Mouse (Mus musculus) forebrain, embryonic 10.5 days (tissue): Measurements from ENCODE around the gene Krtdap. TPM values are rescaled to one million over a fixed set of nuclear protein-coding genes. Genes with fewer than 3 reads are reported as not detected.

ENCODE experiments used
- DNase-seq: peaks from one replicate; pipeline ENCODE4 v3.0.0-alpha.2; 2017; ENCODE audit warnings: low spot score; ENCODE audit errors: extremely low spot score
- H3K27ac ChIP-seq: fragments of 300-500 bp; sonication (generic); 2 replicates; pipeline ENCODE4 v1.5.1; 2016; ENCODE audit warnings: mild to moderate bottlenecking
- H3K27me3 ChIP-seq: fragments of 300-500 bp; sonication (generic); 2 replicates; pipeline ENCODE4 v1.6.1; 2016; ENCODE audit warnings: mild to moderate bottlenecking; ENCODE audit not compliant: poor library complexity, severe bottlenecking
- H3K36me3 ChIP-seq: fragments of 300-500 bp; sonication (generic); replicated peaks from 2 replicates; pipeline ENCODE4 v1.6.1; 2016; ENCODE audit warnings: mild to moderate bottlenecking, moderate library complexity
- H3K4me1 ChIP-seq: fragments of 300-500 bp; sonication (generic); 2 replicates; pipeline ENCODE4 v1.6.1; 2016
- H3K4me3 ChIP-seq: fragments of 300-500 bp; sonication (generic); 2 replicates; pipeline ENCODE4 v1.5.1; 2016; ENCODE audit warnings: mild to moderate bottlenecking, moderate library complexity
- H3K9me3 ChIP-seq: fragments of 300-500 bp; sonication (generic); 2 replicates; pipeline ENCODE4 v1.6.1; 2016; ENCODE audit warnings: mild to moderate bottlenecking, moderate library complexity
- WGBS: fragments of 180-500 bp; shearing (Covaris S2); methylation state at CpG from one replicate; pipeline ENCODE4 v1.1.7; 2016; 5-methylcytosine and 5-hydroxymethylcytosine counted together
- polyA plus RNA-seq: library from polyadenylated mRNA; unstranded; fragments of >200 nt; fragmentation: Nextera tagmentation; extraction: Ambion mirVana; gene quantifications from 2 replicates; pipeline ENCODE4 v1.2.1, GENCODE M21; 2016

Gene Krtdap
- polyA plus RNA-seq, 1 experiment from 2014 or later: not detected

DNA sequence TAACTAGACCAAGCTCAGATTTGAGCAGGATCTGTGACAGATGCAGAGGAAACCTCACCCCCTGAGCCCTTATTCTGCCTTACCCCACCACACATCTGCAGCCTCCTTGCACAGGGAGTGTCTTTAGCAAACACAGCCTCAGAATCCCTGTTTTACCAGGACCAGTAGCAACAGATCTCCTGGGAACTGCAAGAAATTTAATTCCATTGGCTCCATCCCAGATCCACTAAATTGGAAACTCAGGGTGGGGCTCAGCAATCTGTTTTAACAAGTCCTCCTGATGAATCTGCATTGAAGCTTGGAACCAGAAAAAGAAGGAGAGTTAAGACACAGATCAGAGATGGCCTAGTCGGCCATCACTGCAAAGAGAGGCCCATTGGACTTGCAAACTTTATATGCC lies 9.1 kb downstream of the Krtdap start:
- Histone ChIP-seq H3K36me3 (no peaks in the 10 kb centered on the region), H3K4me3 (no peak overlapping the region), H3K9me3 (peaks cover 12% of the 10 kb centered on the region), H3K27ac (no peak overlapping the region), H3K4me1 (no peaks in the 10 kb centered on the region), H3K27me3 (no peaks in the 10 kb centered on the region)
- WGBS: 91% methylated on average over 1 of the region's 1 CpGs
- no peak for DNase-seq

- Histone ChIP-seq H3K27ac (no peak overlapping the region), H3K4me3 (no peak overlapping the region), H3K36me3 (no peaks in the 10 kb centered on the region), H3K9me3 (peaks cover 15% of the 10 kb centered on the region), H3K27me3 (no peaks in the 10 kb centered on the region), H3K4me1 (no peaks in the 10 kb centered on the region)
- no peak for DNase-seq
Observed at GRCm38 (mm10) chr7:30800653-30801052, 13.0 kb downstream of the Krtdap start.

DNA sequence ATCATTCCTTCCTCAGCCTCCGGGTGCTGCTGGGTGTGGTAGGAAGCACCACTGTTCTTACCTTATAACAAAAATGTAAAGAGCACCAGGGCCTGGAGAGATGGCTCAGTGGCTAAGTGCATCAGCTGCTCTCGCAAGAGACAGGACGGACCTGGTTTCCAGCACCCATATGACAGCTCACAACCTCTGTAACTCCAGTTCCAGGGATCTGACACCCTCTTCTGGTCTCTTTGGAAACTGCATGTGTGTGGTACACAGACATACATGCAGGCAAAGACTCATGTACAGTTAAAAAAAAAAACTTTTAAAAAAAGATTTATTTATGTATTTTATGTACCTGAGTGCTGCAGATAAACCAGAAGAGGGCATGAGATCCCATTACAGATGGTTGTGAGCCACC lies 15.6 kb downstream of the Krtdap start:
- Histone ChIP-seq H3K4me3 (no peak overlapping the region), H3K27ac (no peak overlapping the region), H3K4me1 (no peaks in the 10 kb centered on the region), H3K27me3 (no peaks in the 10 kb centered on the region), H3K9me3 (peaks cover 15% of the 10 kb centered on the region), H3K36me3 (no peaks in the 10 kb centered on the region)
- DNase-seq: no peak
- 94% methylated on average over 3 of the region's 3 CpGs for WGBS

GRCm38 (mm10) chr7:30804026-30804715 lies 16.5 kb downstream of the Krtdap start:
- Histone ChIP-seq H3K27me3 (no peaks in the 10 kb centered on the region), H3K9me3 (peaks cover 15% of the 10 kb centered on the region), H3K27ac (no peak overlapping the region), H3K4me1 (no peaks in the 10 kb centered on the region), H3K4me3 (no peak overlapping the region), H3K36me3 (no peaks in the 10 kb centered on the region)
- no peak for DNase-seq
- 91% methylated on average over 9 of the region's 9 CpGs for WGBS

DNA sequence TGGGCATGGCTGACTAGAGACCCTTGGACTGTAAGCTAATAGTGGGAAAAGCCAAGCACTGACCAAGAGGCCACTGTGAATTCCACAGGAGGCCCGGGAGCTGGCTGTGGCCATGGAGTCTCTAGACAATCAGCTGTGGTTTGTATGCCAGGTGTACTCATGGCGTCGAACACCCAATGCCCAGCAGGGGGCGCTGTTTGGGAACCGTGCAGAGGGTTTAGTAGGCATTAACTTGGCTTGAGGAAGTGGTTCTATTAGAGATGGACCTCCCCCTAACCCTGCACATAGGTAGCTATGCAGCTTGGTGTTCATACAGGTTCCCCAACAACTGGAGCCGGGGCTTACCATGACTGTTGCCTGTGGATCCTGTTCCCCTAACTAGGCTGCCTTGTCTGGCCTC lies 18.2 kb downstream of the Krtdap start:
- no peak for DNase-seq
- Histone ChIP-seq H3K27me3 (no peaks in the 10 kb centered on the region), H3K4me1 (no peaks in the 10 kb centered on the region), H3K4me3 (no peak overlapping the region), H3K27ac (no peak overlapping the region), H3K36me3 (no peaks in the 10 kb centered on the region), H3K9me3 (peaks cover 3% of the 10 kb centered on the region; the same call in 1 of the 2 replicates)
- WGBS: 43% methylated on average over 6 of the region's 6 CpGs

GRCm38 (mm10) chr7:30810319-30810718 lies 22.6 kb downstream of the Krtdap start:
- no peaks in the 10 kb centered on the region for H3K27me3 ChIP-seq
- no peak overlapping the region for H3K4me3 ChIP-seq
- no peak overlapping the region for H3K27ac ChIP-seq
- H3K4me1 ChIP-seq: peaks cover 6% of the 10 kb centered on the region; the same call in 1 of the 2 replicates
- 56% methylated on average over 6 of the region's 6 CpGs for WGBS
- DNase-seq: no peak
- H3K36me3 ChIP-seq: no peaks in the 10 kb centered on the region
- H3K9me3 ChIP-seq: no peaks in the 10 kb centered on the region

DNA sequence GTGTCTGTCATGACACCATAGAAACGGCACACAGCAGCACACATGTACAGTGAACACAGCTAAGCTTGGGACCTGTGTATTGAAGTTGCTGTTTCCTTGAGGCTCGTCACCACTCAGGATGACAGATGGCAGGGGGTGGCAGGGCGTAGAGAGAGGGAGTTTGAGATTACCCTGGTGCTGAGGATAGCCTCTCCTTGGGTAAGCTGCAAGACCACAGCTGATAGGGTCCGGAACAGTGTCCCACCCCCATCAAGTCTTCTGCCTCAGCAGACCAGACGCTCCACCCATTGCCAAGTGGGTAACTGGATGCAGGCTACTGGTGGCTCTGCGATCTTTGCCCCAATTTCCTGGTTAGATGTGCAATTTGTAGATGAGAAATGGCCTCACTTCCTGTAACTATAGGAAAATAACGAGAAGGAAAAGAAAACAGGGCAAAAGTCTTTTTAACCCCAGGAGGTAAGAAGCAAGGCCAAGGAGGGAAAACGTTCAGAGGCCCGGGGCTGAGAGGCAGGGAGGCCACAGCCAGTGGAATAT lies 24.1 kb downstream of the Krtdap start:
- 74% methylated on average over 9 of the region's 9 CpGs for WGBS
- Histone ChIP-seq H3K4me3 (no peak overlapping the region), H3K4me1 (peaks cover 6% of the 10 kb centered on the region; the same call in 1 of the 2 replicates), H3K9me3 (no peaks in the 10 kb centered on the region), H3K27me3 (no peaks in the 10 kb centered on the region), H3K36me3 (no peaks in the 10 kb centered on the region), H3K27ac (0 out of 2 replicates have a peak overlapping the region, but pooled peaks have one; percentile 8)
- DNase-seq: no peak

DNA sequence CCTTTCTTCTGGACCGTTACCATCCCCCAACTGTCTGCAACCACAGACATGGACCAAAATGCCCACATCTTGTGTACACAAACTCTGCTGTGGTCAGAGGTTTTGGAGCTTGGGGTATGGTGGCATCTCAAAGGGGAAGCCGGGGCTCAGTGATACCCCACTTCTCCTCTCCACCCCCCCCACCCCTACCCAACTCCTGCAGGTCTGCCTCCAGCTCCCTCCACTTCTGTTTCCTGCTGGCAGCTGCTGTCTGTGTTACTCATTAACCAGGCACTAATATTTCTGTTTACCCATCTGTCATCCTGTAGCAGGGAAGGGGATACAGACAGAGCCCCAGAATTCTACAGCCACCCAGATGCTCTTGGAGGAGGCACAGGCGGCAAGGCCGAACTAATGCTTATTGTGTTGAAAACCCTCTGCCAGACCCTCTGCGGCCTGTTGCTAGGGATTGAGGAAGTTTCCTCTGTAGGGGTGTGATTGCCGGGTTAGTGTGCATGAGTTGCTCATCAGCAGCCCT lies 24.7 kb downstream of the Krtdap start:
- Histone ChIP-seq H3K27me3 (no peaks in the 10 kb centered on the region), H3K4me3 (no peak overlapping the region), H3K27ac (0 out of 2 replicates have a peak overlapping the region, but pooled peaks have one; percentile 8), H3K4me1 (peaks cover 6% of the 10 kb centered on the region; the same call in 1 of the 2 replicates), H3K36me3 (no peaks in the 10 kb centered on the region), H3K9me3 (no peaks in the 10 kb centered on the region)
- no peak for DNase-seq
- 84% methylated on average over 6 of the region's 6 CpGs for WGBS

DNA sequence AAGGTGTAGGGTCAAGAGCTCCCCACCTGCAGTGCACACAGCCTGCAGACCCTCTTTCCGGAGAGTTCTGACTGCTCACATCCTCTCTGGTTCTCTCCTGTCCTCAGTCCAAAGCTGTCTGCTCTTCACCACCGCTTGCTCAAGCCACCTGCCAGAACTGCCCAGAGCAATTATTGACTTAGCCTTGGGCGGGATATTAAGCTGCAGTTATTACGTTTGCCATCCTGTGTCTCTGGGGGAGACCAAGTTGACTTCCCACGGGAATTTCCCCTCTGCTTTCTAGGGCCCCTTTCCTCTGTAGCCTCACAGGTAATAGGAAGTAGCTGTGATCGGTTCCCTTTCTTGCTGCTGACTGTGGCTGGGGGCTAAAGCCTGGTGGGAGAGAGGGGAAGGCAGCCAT lies 32.4 kb downstream of the Krtdap start:
- no peak for DNase-seq
- Histone ChIP-seq H3K36me3 (no peaks in the 10 kb centered on the region), H3K4me1 (no peaks in the 10 kb centered on the region), H3K27ac (no peak overlapping the region), H3K27me3 (no peaks in the 10 kb centered on the region), H3K4me3 (no peak overlapping the region), H3K9me3 (no peaks in the 10 kb centered on the region)
- 78% methylated on average over 6 of the region's 6 CpGs for WGBS

GRCm38 (mm10) chr7:30820854-30821445 lies 33.3 kb downstream of the Krtdap start:
- no peaks in the 10 kb centered on the region for H3K27me3 ChIP-seq
- no peaks in the 10 kb centered on the region for H3K36me3 ChIP-seq
- H3K4me3 ChIP-seq: no peak overlapping the region
- no peak overlapping the region for H3K27ac ChIP-seq
- no peaks in the 10 kb centered on the region for H3K4me1 ChIP-seq
- DNase-seq: no peak
- H3K9me3 ChIP-seq: no peaks in the 10 kb centered on the region
- WGBS: 77% methylated on average over 7 of the region's 7 CpGs

GRCm38 (mm10) chr7:30821532-30821931 lies 33.8 kb downstream of the Krtdap start:
- no peak for DNase-seq
- no peaks in the 10 kb centered on the region for H3K27me3 ChIP-seq
- WGBS: 81% methylated on average over 5 of the region's 5 CpGs
- no peaks in the 10 kb centered on the region for H3K4me1 ChIP-seq
- no peak overlapping the region for H3K27ac ChIP-seq
- no peaks in the 10 kb centered on the region for H3K9me3 ChIP-seq
- H3K4me3 ChIP-seq: no peak overlapping the region
- H3K36me3 ChIP-seq: no peaks in the 10 kb centered on the region

- no peak within 1 kb of the TSS for H3K4me3 ChIP-seq
- 92% methylated on average over 18 of the region's 18 CpGs for WGBS
- no peaks in the 10 kb centered on the region for H3K36me3 ChIP-seq
Observed at GRCm38 (mm10) chr7:30823675-30824074, 36.0 kb downstream of the Krtdap start, which contains the start of gene Ffar2. Gene Ffar2 (minus strand): TSS chr7:30823775.

GRCm38 (mm10) chr7:30824306-30824705 lies 36.6 kb downstream of the Krtdap start:
- H3K4me1 ChIP-seq: no peaks in the 10 kb centered on the region
- 96% methylated on average over 3 of the region's 3 CpGs for whole genome bisulfite sequencing
- H3K27ac ChIP-seq: no peak overlapping the region
- no peak overlapping the region for H3K4me3 ChIP-seq
- H3K27me3 ChIP-seq: no peaks in the 10 kb centered on the region
- no peaks in the 10 kb centered on the region for H3K36me3 ChIP-seq
- DNase-seq: no peak
- H3K9me3 ChIP-seq: no peaks in the 10 kb centered on the region

More at GRCm38 (mm10) chr7:30823675-30824074, 36.0 kb downstream of the Krtdap start, which contains the start of gene Ffar2:
- H3K4me1 ChIP-seq: no peaks in the 10 kb centered on the region
- H3K27ac ChIP-seq: no peak within 1 kb of the TSS
- DNase-seq: no peak
- no peaks in the 10 kb centered on the region for H3K27me3 ChIP-seq
- no peaks in the 10 kb centered on the region for H3K9me3 ChIP-seq
